Mouse (Mus musculus) left cerebral cortex, adult 9 months (tissue): ENCODE measurements around the gene Cox6a1.
"Not testable (repeated sequence)": the region's sequence is repeated elsewhere in the genome, so short reads cannot be mapped to it uniquely, and the experiment has no call there.

Source experiments
- DNase-seq, 2 experiments: peaks; one replicate each; pipeline ENCODE4 v3.0.0; 2022; ENCODE audit warnings: low spot score in 2 of 2

The Cox6a1 gene

GRCm38 (mm10) chr5:115348546-115349224 is at the start of gene Cox6a1:
Gene Cox6a1 (minus strand): TSS chr5:115348981.
- DNase-seq, result peak; percentile 95 to 99

DNA sequence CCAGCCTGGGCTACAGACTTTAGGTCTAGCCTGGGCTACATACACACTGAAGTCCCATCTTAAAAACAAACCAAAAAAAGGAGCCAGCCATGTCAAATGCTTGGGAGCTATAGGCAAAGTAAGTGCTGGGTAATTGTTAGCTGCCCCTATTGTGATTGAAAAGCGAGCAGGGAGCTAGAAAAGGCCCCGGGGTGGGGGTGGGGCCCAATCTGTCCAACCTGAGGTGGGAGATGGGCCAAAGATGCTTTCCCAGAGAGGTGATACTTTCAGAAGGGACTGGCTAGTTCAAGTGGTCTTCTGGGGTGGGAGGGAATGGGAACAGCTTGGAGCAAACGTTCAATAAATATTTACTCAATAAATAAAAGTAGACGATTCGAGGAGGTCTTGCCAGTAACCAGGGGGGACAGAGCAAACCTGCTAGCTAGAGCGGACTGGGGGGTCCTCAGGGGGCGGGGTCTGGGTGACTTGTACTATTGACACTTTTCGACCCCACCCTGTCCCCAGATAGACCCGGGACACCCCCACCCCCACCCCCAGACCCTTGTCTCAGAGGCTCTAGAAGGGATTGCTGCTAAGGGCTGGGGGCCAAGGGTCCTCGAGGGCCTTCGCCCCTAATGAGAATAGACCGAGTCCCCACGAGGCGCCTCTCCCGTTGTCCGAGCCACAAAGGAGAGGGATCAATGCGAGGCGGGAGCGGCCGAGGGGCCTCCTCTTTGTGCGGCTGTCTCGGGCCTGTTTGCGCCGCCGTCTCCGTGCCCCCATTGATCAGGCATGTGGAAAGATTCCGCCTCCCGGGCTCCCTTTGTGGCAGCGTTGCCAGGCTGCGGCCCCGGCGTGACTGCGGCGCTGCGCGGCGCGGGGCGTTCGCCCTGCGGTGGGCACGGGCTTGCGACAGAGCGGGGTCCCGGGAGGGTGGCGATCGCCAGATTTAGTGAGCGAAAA is 49.3 kb upstream of the Cox6a1 start:
- peak in 1 of 2 experiments; percentile 33 for DNase-seq

DNA sequence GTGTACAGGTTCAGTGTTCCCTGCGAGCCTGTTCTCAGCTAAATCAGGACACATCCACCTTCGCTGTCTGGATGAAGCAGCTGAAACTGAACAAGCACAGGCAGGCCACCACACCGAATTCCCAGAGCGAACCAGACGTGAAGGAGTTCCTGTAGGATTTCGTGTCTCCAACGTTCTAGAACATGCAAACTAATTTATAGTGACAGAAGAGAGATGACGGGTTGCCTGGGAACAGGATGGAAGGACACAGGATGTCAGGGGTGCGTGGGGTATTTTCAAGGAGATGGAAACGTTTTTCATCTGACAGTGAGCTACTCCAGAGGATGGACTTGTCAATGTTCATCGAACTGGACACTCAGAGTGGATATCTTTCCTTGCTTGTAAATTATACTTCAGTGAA is 47.9 kb upstream of the Cox6a1 start:
- DNase-seq, result no peak

DNA sequence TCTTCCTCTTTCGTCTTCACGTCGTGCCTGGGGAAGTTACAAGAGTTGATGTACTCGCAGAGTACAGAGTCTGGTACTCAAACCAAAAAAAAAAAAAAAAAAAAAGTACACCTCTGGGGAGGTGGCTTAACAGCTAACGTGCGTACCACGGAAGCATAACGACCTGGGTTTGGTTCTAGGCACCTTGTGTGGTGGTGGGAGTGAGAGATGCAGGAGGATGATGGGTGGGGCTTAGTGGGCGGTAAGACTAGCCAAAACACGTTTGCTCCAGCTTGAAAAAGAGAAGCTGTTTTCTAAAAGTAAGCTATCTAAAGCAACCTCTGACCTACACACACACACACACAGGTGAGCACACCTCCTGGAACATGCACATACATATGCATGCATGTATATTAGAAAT is 46.1 kb upstream of the Cox6a1 start:
- no peak for DNase-seq

GRCm38 (mm10) chr5:115394223-115394622 is 45.4 kb upstream of the Cox6a1 start:
- no peak for DNase-seq

DNA sequence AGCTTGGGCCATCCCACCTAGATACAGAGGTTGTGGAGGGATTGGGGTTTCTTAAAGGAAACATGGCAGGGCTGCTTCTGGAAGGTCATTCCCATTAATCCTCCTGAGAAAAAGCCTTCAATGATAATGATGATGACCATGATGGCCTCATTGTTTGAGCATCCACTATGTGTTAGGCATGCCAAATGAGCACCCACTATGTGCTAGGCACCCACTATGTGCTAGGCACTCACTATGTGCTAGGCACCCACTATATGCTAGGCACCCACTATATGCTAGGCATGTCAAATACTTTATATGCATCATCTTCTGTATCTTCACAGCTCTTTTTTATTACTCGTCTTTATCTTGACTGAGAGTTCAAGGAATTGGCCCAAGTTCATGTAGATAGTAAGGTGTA is 44.2 kb upstream of the Cox6a1 start:
- no peak for DNase-seq

DNA sequence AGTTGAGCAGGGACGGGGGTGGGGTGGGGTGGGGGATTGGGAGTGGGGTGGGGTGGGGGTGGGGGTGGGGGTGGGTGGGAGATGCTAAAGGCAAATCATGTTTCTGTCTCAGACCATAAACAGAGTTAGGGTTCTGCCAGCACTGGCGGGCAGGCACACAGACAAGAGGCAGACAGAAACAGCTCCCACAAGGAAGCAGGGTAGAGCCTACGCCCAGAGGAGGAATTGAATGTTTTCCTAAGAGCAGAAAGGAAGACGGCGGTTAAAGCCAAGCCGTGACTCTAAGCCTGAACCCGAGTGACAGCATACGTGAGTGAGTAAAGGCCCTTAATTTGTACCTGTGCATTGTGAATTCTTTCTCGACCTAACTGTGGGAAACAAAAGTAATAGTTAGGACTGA is 43.2 kb upstream of the Cox6a1 start:
- no peak for DNase-seq

- DNase-seq, result not testable (repeated sequence)
Measured at GRCm38 (mm10) chr5:115378882-115379281, 30.1 kb upstream of the Cox6a1 start.

- DNase-seq, result no peak
Measured at GRCm38 (mm10) chr5:115375436-115375835, 26.7 kb upstream of the Cox6a1 start.

DNA sequence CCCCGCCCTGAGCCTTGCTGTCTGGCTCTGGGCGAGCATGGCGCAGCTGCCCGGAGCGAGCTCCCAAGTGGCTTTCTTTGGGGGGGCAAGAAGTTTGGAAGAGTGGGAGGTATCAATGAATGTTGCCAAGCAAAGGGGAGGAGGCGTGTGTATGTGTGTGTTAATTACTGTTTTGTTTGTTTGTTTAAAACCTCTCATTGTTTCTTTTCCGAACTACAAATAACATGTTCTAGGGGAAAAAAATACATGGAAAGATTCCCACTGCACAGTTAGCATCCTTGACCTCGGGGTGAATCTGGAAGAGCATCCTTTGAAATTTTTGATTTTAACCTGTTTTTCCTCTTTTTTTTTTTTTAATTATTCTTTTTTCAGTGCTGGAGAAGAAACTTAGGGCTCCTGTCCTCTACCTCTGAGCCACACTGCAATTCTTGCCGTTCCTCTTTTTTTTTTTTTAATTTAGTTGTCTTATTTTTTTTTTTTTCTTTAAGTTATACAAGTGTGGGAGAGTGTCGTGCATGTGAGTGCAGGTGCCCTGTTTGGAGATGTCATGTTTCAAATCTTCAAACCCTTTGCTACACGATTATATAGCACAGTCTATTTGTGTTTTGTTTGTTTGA is 25.5 kb upstream of the Cox6a1 start:
- DNase-seq, result no peak

GRCm38 (mm10) chr5:115373441-115374203 is 24.8 kb upstream of the Cox6a1 start:
- DNase-seq, result peak in 1 of 2 experiments; percentile 33

DNA sequence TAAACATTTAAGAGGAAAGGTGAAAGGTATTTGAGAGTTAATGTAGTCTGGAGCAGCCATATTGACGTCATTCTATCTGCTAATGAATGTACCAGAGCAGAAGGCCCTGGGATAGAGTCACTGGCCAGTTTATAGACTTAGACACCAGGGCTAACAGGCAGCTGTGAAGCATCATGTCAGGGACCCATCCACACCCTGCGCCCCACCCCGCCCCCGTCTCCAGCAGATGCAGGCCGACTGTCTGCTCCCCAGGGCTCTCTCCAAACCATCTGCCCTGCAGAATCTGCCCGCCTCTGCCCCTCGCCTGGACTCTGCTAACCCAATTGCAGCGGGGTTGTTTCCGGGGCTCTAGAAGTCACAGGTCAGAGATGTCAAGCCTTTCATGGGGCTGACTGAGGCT is 23.0 kb upstream of the Cox6a1 start:
- DNase-seq, result no peak

GRCm38 (mm10) chr5:115364782-115365181 is 16.0 kb upstream of the Cox6a1 start:
- DNase-seq, result no peak

- DNase-seq, result peak; percentile 59 to 81
Measured at GRCm38 (mm10) chr5:115362819-115363714, 14.3 kb upstream of the Cox6a1 start.

- DNase-seq, result no peak
Measured at GRCm38 (mm10) chr5:115362216-115362615, 13.4 kb upstream of the Cox6a1 start.

DNA sequence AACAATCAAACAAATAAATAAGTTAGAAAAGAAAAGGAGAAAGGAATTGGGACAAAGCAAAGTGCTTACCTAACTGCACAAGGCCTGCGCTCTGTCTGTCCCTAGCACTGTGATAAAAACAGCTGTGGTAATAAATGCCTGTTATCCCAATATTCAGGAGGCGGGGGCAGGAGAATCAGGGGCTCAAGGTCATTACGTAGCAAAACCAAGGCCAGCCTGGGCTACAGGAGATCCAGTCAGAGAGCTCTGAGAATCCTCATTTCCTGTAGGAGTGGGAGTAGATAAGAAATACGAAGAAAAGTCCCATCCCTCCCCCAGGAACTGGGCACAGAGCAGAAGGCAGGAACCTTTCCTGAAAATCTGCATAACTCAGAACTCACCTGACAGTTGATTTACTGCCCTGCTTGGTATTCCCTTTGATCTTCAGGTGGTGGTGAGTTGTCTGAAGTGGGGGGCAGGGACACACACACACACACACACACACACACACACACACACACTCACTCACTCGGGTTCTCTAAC is 11.1 kb upstream of the Cox6a1 start:
- no peak for DNase-seq

GRCm38 (mm10) chr5:115359438-115359837 is 10.7 kb upstream of the Cox6a1 start:
- DNase-seq, result no peak

- DNase-seq, result peak in 1 of 2 experiments; percentile 81
Measured at GRCm38 (mm10) chr5:115358872-115359271, 10.1 kb upstream of the Cox6a1 start.

DNA sequence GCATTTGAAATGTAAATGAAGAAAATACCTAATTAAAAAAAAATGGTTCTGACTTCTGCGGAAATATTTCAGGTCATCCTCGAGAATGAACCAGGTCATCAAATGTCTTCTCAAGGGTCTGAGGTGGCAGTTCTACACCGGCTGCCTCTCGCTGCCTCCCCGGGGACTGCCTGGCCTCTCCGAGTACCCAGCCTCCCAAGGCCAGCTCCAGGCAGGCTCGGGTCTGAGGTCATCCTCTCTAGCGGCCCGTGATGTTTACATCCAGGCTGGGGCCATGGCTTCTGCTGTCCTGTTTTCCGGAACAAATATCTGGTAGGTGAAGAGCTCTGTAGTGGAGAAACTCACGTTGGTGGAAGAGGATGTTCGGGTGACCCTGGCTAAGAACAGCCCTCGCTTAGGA is 6.3 kb upstream of the Cox6a1 start:
- no peak for DNase-seq

DNA sequence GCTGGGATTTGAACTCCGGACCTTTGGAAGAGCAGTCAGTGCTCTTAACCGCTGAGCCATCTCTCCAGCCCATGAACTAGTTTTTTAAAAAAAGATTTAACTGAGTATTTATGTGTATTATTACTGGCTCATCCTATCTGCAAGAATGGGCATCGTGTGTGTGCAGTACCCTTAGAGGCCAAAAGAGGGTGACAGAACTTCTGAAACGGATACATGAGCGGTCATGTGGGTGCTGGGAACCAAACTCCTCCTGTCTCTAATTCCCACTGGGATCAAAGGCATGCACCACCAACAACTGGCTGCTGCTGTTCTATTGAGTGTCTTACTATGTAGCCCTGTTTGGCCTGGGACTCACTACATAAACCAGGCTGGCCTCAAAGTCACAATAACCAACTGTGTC is 2.6 kb upstream of the Cox6a1 start:
- DNase-seq, result no peak

GRCm38 (mm10) chr5:115349225-115349555 is 409 bp upstream of the Cox6a1 start:
- DNase-seq, result no peak
